Mouse (Mus musculus): Measurements from ENCODE around the gene Pex5.
"Not testable (repeated sequence)": the region's sequence is repeated elsewhere in the genome, so short reads cannot be mapped to it uniquely, and the experiment has no call there.

The Pex5 gene

DNA sequence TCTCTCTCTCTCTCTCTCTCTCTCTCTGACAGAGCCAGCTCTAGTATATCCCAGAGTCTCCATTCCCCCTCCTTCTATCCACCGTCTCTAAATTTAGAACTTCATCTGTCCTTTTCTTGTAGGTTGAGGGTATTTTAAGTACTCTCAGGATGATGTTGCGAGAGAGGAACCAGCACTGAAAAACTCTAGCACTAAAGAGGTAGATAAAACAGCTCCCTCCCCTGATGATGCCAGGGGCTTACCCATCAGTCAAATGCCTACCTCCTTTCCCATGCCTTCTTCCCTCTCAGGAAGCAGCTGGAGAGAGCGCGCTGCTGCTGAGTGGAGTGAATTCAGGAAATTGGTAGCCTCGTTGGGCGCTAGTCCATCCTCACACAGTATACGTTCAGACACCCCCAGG, 12.4 kb upstream of the Pex5 start:
- no peak for DNase-seq (ENCODE audit: low spot score)

DNA sequence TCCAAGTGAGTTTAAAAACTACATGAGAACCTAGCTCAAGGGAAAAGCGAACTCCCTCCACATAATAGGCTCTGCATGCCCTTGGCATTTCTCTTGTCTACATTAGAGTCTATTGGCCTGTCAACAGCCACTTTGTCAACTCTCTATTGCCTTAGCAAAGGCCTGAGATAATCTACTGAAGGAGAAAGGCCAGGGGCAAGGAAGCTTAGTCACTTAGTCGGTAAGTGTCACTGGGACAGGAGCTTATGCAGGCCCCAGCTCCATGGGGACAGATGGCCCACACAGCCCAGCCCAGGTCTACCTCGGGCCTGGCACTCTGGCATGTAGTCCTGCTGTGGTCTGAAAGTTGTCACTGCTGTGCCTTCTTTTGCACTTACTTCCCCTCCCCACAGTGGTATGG, 11.7 kb upstream of the Pex5 start:
- DNase-seq (ENCODE audit: low spot score): peak; percentile 57

DNA sequence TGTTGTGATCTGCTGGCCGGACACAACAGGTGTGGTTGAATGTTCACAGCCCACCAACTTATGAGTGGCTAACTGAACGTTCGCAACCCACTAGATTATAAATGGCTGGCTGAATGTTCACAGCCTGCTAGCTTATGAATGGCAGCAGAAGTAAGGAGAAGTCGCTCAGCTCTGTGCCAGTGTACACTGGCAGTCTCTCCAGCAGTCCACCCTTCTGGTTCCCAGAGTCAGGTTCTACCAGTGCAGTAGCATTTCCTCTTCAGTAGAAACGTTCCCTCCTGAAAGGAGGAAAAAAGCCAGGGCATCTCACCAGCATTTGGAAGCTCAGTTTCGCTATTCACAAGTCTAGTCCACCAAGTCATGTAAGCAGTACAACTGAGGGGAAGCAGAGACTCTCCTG, 10.7 kb upstream of the Pex5 start:
- no peak for DNase-seq (ENCODE audit: low spot score)

DNA sequence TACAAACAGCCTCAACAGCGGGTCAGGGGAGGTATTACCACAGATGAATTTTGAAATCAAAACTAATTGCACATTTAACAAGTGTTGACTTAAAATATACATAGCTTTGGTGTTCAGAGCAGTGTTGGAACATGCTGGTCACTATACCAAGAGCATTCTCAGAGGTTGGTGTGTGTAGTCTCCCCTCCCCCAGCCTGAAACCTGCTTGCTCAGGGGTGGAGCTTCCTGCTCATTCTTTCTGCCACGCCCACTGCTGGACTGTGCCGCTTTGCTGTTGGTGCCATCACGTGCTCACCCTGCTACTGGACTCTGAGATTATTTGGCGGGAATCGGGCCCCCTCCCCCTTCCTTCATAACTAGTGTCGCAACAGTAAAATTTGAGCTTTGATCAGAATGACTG, 10.2 kb upstream of the Pex5 start:
- DNase-seq (ENCODE audit: low spot score): not testable (repeated sequence)

DNA sequence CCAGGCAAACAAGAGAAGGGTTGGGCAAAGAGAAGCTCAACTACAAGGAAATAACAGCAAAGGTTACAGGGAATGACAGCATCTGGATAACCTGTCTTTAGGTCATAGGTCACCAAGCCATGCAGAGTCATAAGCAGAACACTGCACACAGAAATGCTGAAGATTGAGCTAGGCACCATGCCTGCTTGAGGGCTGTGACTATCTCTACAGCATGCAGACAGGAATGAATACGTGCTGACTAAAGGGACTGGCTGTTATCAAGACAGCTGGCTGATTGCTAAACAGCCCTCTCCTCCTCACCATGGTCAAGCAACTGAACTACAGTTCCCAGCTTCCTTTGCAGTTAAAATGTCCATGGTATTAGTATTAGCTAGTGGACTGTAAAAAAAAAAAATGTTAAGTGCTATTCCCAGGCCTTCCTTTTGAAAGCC, 9.2 kb upstream of the Pex5 start:
- DNase-seq (ENCODE audit: low spot score): peak; percentile 85

DNA sequence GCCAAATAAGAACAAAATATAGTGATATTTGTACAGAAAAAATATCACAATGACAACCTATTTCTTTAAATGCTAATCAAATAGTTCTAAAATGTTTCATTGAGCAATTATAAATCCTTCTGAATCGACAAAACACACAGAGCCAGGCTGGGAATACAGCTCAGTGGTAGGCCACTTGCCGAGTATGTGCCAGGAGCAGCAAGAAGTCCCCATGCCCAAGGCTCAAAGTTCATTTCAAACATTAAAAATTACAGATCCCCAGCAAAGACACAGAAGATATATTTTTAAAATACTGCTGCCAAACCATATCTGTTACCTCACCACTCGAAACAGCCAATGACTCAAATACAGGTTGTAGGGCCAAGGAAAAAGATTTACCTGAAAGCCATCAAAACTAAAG, 3.8 kb upstream of the Pex5 start:
- DNase-seq (ENCODE audit: low spot score): no peak

DNA sequence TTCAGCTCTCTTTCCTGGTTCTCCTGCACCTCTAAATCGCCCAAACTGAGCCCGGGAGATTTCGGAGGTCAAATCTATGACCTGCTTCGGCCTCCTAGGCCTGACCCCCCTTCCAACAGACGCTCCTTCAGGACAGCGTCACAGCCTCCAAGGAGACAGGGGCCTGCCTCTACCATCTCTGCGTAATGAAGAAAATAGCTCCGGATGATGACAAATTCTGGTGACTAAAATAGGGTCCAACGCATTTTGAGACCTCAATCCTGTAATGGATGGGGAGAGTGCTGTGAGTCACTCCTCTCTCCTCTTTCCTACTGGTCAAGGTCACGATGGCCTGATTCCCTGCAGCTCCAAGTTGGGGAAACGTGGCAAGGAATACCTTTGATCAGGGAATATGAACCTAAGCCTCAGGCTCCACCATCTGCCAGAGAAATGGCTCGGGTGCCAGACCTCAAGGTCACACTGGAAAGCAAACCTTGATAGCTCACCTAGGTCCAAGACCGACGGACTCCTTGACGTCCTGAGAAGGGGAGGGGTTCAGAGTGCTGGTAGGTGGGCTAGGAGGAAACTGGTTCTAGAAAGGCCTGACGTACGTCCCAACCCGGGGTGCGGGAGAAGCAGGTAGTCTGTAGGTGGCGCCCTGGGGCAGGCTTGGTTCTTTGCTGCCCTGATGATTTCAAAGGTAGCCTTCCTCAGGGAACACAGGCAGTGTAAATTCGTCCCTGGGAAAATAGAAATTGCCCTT, 651 bp upstream of the Pex5 start:
- DNase-seq (ENCODE audit: low spot score): peak; percentile 91

DNA sequence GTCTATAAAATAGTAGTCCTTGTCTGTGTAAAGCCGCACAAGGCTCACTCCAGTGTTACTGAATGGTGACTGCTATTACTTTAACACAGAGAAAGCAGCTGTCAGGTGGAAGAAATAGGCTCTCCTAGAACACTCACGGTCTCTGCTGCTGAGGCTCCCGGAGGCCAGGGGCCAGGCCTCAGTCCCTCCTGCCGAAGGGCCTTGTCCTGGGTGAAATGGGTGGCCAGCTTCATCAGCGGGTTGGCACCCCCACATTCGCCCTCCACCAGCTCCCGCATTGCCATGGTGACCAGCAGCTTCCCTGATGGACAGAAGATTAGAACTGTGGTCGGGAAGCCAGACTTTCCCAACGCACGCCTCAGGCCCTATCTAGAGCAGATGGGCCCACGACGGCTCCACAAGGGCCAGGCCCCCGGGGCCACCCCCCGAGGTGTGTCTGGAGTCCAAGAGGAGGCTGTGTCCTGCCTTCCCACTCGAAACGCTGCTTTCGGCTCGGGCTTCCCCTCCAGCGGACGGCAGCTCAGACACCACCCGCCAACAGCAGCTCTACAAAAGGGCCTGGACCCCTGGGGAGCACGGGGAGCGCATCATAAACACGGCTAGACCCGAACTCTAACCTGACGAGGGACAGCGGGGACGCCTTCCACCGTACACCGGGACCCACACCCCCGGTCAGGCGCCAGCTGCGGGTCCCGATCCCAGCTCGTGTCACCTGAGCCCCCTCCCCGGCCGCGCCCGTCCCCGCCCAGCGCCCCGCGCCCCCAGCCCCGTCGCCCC, 529 bp downstream of the Pex5 start:
- peak; percentile 69 for DNase-seq (ENCODE audit: low spot score)

DNA sequence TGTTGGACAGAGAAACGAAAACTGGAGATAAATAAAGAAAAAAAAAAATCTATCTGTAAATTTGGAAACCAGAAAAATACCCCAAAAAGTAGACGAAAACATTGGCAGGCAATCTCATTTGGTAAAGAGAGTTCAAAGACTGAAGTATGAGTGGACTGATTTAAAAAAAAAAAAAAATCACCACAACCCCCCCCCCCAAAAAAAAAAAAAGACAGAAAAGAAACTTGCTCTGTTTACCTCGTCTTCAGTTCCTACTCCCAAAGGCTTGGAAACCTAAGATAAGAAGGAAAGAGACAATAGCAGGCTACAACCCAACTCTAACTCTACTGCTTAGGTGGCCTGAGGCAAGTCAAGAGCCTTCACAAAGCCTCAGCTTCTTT, 1.1 kb downstream of the Pex5 start:
- no peak for DNase-seq (ENCODE audit: low spot score)

DNA sequence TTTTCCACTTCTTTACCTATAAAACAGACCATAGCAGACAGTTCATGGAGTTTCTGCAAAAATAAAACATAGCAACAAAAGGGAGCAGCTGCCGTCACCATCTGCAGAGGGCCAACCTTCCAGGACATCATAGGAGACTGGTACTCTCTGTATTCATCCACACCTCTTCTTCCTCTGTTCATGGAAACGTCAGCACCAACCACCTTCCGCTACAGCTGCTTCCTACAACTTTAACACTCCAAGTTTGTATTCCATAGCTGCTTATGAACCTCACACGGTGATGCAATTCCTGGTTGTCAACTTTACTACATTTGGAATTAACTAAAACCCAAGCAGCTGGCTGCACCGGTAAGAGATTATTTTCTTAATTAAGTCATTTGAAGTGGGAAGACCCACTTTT, 6.5 kb downstream of the Pex5 start:
- no peak for DNase-seq (ENCODE audit: low spot score)

DNA sequence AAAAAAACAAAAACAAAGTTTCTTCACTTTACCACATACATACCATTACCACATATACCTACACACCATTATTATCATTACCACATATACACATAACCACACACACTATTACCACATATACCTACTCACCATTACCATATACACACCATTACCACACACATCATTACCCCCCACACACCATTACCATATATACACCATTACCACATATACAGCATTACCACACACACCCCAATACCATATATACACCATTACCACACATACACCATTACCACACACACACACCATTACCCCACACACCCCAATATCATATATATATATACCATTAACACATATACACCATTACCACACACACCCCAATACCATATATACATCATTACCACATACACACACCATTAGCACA, 7.7 kb downstream of the Pex5 start:
- no peak for DNase-seq (ENCODE audit: low spot score)

DNA sequence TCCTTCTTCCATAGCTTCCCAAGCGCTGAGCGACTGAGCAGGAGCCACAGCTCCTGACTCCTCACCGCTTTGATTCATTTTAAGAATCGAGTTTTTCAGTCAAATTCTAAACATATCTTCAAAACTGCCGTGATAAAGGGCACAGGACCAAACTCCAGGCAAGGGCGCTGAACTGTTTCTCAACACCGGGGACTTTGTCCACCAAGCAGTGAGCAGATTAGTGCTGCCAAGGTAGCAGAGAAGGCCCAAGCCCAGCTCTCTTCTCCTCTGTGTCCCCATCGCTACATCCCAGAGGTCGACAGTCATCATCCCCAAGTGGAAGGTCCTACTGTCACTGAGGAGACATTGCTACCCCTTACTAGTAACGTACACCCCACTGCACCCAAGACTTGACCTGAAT, 8.5 kb downstream of the Pex5 start:
- no peak for DNase-seq (ENCODE audit: low spot score)

DNA sequence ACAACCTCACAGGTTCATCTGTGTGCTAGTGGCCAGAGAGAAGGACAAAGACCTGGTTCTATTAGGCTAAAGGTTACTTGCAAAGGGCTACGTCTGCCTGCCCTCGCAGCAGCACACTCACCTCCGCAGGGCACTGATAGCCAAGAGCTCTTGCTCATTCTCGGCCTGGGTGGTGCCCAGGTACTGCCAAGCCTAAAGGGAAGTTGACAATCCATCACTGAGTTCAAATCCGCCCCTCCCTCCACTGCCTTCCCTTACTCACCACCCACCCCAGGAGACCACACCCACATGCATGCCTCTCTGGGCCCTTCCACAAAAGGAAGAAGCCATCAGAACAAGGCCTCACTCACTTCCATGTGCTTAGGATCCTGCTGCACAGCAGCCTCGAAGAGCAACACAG, 15.1 kb downstream of the Pex5 start:
- DNase-seq (ENCODE audit: low spot score): no peak

DNA sequence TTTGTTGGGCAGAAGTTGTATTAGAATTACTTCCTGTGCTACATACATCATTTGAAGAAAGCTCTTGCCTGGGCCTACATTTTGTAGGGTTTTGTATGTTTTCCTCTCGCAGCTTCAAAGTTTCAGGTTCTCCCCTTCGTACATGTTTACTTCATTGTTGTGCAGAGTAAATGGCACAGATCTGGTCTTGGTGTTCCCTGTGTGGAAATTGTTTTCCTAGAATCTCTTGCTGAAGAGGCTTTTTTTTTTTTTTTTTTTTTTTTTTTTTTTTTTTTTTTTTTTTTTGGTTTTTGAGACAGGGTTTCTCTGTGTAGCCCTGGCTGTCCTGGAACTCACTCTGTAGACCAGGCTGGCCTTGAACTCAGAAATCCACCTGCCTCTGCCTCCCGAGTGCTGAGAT, 19.9 kb downstream of the Pex5 start:
- not testable (repeated sequence) for DNase-seq (ENCODE audit: low spot score)

DNA sequence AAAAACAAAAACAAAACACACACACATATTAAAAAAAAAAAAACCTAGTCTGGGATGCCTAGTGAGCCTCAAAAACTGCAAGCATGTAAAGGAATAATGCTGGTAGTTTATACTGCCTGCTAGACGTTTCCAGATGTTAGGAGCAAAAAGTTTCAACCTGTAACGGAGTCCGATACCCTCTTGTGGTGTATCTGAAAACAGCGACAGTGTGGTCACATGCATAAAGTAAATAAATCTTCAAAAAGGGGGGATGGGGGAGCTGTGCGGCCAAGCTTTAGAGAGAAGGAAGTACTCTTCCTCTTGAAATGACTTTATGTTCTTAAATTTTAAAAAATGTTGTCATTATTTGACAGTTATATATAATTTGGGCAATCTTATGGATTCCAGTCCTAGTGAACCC, 34.7 kb downstream of the Pex5 start:
- peak; percentile 14 for DNase-seq (ENCODE audit: low spot score)

DNA sequence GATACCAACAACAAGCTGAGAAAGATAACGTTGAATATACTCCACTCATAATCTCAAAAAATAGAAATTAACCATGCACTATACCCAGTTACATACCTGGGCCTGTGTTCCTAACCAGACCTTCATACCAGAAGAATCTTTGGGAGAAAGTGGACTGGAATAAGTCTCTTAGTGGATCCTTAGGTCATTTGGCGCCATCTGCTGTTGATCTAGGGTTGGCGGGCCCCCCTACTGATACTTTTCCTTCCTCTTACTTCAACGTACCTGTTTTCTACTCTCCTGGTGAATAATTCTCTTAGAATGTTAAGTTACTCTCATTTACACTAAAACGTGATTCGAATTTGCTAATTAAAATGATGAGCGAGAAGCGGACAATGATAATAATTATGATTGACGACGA, 35.5 kb downstream of the Pex5 start:
- peak; percentile 76 for DNase-seq (ENCODE audit: low spot score)

DNA sequence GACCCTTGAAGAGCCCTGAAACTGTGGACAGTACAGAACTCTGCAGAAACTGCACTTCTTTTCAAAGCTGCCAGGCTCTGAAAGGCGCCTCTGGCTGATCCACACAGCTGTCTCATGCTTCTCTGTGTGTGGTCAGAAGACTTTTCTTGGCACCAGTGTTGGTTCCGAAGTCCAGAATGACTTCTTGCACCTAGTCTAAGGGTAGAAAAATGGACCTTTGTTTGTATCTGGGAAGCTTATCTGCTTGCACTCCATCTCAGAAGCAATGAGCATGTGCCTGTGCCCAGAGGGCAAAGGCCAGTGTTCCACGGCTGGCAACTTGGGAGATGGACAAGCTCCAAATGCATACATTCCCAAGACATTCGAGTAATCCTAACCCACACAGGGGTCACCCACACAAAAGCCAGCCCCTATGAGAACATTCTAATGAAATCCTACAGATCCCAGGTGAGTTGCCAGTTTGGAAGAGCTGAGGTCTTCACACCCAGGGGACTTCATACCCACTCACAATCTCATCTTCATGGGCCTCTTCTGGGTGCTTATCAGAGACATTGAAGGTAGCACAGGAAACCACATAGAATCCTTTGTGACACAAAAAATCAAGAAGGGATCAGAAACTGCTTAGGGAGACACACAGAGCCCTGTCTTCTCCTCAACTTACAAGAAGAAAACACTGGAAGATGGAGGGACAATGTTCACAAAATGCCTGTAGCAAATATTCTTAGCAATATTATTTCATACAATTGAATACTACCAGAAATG, 37.2 kb downstream of the Pex5 start:
- no peak for DNase-seq (ENCODE audit: low spot score)

DNA sequence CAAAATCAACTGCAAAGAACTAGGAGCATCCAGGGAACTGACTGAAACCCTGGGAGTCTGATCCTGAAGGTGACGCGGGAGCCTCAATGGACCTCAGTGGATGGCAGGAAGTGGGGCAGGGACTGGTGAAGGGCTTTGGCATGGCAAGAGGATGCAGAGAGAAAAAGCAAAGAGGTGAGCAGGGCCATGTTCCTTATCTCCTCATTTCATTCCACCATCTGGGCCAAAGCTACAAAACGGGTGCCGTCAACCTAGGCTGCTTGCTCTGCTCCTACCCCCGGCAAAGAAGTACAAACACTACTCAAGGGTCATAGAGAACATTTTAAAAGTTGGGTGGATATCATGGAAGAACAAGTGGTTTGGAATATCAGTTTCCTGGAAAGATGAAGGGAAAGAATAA, 38.6 kb downstream of the Pex5 start:
- no peak for DNase-seq (ENCODE audit: low spot score)

DNA sequence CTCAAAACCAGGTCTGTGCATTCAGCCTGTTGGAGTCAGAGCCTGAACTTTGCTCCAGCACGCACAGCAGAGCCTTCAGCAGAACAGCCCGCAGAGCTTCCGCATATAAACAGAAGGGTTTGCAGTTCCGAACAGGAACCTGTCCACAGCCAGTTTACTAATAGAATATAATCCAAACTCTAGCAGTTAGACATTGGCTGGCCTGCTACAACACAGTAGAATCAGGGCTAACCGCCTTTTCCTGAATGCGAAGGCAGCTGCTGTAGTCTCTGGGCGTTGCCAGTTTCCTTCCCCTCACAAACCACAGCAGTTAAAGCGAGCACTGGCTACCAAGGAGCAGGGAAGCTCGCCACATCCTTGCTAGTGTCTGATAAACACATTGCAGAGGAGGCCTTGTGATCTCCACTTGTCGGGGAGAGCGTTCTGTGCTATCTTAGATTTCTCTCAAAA, 39.4 kb downstream of the Pex5 start:
- no peak for DNase-seq (ENCODE audit: low spot score)

DNA sequence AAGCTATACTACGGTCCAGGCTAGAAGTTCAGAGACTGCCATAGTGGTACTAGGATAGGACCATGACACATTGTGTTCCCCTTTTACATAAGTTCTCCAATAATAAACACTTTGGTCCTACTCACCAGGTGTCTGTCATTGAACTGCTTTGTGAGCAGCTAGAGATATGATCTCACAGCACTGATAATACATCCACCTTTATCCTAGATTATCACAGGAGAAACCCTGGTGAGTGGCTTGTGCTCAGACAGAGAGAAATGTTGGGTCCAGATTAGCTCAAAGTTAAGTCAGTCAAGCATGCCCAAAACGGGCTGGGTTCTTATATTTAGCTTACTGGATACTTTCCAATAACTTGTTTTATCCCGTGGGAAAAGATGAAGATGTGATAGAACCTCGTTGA, 40.2 kb downstream of the Pex5 start:
- no peak for DNase-seq (ENCODE audit: low spot score)

DNA sequence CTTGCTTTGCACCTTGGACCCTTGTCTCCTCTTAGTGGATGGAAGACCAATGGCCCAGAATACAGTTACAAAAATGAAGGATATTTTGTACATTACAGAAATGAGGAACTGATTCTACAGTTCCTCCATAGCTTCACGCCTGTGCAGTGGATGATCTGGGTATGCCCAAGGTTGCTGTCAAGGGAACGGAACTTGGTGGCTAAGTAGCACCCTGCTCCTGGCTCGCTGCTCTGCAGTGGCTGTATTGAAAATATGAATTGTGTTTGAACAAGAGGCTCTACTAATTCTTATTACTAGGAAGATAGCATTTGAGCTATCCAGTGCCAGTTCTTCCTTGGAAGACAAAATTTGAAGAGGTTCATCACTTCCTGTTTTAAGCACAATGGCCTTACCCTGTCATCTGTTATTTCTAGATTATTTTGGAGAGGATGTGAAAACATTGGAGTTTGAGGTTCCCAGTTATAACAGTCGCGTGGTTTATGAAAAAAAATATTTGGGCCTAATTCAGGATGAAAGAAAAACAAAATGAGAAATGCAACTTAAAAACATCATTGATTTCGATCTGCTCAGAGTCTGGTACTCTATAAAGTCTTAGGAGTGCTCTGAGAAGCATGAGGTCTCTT, 41.2 kb downstream of the Pex5 start:
- DNase-seq (ENCODE audit: low spot score): no peak

DNA sequence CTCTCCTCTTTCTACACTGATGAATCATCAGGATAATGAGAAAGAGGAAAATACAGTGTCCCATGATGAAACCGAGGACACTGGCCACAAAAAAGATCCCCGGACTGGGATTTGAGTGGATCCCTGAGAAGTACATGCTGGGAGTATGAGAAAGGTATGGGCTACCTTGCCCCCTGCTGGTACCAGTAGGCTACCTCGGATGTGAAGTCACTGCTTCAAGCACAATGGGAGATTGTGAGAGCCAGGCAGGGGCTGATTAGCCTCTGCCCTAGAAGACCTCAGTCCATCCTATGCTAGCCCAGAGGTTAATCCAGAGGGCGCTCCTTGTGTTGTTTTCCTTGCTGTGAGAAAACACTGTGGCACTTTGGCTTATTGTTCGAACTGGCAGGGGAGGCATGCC, 50.5 kb downstream of the Pex5 start:
- no peak for DNase-seq (ENCODE audit: low spot score)

DNA sequence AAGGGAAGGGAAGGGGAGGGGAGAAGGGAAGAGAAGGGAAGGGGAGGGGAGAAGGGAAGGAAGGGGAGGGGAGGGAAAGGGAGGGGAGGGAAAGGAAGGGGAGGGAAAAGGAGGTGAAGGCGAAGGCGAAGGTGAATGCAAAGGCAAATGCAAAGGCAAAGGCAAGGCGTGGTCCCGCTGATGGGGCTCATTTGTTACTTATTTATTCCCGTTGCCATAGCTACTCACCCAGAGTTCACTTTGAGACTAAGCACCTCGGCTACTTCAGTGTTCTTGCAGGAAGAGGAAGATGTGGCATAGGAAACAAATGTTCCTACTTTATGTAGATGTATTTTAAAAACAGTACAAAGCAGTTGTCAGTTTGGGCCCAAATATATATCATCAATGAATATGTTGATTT, 54.3 kb downstream of the Pex5 start:
- DNase-seq (ENCODE audit: low spot score): no peak
